Mouse (Mus musculus) stomach, embryonic 14.5 days (tissue): ENCODE results near the gene Gsc2. TPM values are rescaled to one million over a fixed set of nuclear protein-coding genes. Genes with fewer than 3 reads are reported as not detected.

ENCODE experiments used
- ATAC-seq: fragments of 200-750 bp; cut with Nextera tagmentation; 2 replicates; pipeline ENCODE4 v1.8.0; 2017; ENCODE audit warnings: low read depth, moderate TSS enrichment; ENCODE audit not compliant: insufficient number of reproducible peaks, insufficient read depth, low FRiP score
- H3K27ac ChIP-seq: fragments of 300-500 bp; sonication (generic); 2 replicates; pipeline ENCODE4 v1.5.1; 2014; ENCODE audit warnings: mild to moderate bottlenecking, low read length, moderate library complexity, mixed read lengths
- H3K27me3 ChIP-seq: fragments of 300-500 bp; sonication (generic); 2 replicates; pipeline ENCODE4 v1.6.1; 2014; ENCODE audit warnings: low read length, control low read depth, mixed read lengths; ENCODE audit not compliant: control insufficient read depth, insufficient read depth
- H3K36me3 ChIP-seq: fragments of 300-500 bp; sonication (generic); 2 replicates; pipeline ENCODE4 v1.6.1; 2014; ENCODE audit warnings: mild to moderate bottlenecking, control low read depth, low read length, moderate library complexity, mixed read lengths; ENCODE audit not compliant: control insufficient read depth, insufficient read depth
- H3K4me1 ChIP-seq: fragments of 300-500 bp; sonication (generic); 2 replicates; pipeline ENCODE4 v1.6.1; 2014; ENCODE audit warnings: low read length, control low read depth, mixed read lengths; ENCODE audit not compliant: control insufficient read depth, insufficient read depth
- H3K4me2 ChIP-seq: fragments of 300-500 bp; sonication (generic); replicated peaks from 2 replicates; pipeline ENCODE4 v1.6.1; 2014; ENCODE audit warnings: low read depth, low read length, control low read depth
- H3K4me3 ChIP-seq: fragments of 300-500 bp; sonication (generic); 2 replicates; pipeline ENCODE4 v1.5.1; 2014; ENCODE audit warnings: low read depth, low read length, control low read depth
- H3K9ac ChIP-seq: fragments of 300-500 bp; sonication (generic); replicated peaks from 2 replicates; pipeline ENCODE4 v1.6.1; 2014; ENCODE audit warnings: low read depth, mild to moderate bottlenecking, control low read depth, low read length, moderate library complexity, mixed read lengths
- H3K9me3 ChIP-seq: fragments of 300-500 bp; sonication (generic); 2 replicates; pipeline ENCODE4 v1.6.1; 2016; ENCODE audit warnings: low read depth, low read length, control low read depth; ENCODE audit not compliant: control insufficient read depth
- WGBS: fragments of 180-500 bp; shearing (Covaris S2); extraction: QIAGEN DNeasy Blood & Tissue Kit; methylation state at CpG from one replicate; pipeline ENCODE4 v1.1.7; 2014; 5-methylcytosine and 5-hydroxymethylcytosine counted together
- polyA plus RNA-seq: library from polyadenylated mRNA; unstranded; fragments of >200 nt; fragmentation: Nextera tagmentation; extraction: Ambion mirVana; gene quantifications from 2 replicates; pipeline ENCODE4 v1.2.1, GENCODE M21; 2014

The Gsc2 gene
- polyA plus RNA-seq, 1 experiment from 2014 or later = not detected

GRCm38 (mm10) chr16:17911052-17911595 is 3.7 kb downstream of the Gsc2 start, which contains the start of gene Ess2:
Gene Ess2 (minus strand): TSS chr16:17911348.
- peak within 1 kb of the TSS; percentile 71 for H3K4me2 ChIP-seq
- no peak within 1 kb of the TSS for H3K27ac ChIP-seq
- H3K9me3 ChIP-seq = no peaks in the 10 kb centered on the region
- H3K4me1 ChIP-seq = peaks cover 12% of the 10 kb centered on the region
- H3K4me3 ChIP-seq = peak within 1 kb of the TSS; percentile 68
- H3K36me3 ChIP-seq = peaks cover 30% of the 10 kb centered on the region
- under 1% methylated on average over 35 of the region's 35 CpGs for WGBS
- ATAC-seq = peak; percentile 95
- peak within 1 kb of the TSS; percentile 47 for H3K9ac ChIP-seq
- H3K27me3 ChIP-seq = peaks cover 33% of the 10 kb centered on the region

DNA sequence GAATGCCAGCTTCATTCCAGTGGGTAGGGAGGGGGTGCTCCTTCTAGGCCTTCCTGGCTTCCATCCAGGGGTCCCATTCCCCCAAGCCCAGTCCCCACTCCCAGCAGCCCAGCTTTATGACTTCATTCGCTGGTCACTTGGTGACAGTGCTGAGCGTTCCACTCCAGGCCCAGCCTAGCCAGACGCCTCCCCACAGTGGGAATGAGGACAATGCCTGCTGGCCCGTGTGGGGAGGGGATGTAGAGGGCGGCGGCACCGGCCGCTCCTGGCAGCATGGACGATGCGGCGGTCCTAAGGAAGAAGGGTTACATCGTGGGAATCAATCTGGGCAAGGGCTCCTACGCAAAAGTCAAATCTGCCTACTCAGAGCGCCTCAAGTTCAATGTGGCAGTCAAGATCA is 16.4 kb downstream of the Gsc2 start, which contains the start of the genes Dgcr2 and Tssk2:
Gene Dgcr2 (minus strand): TSS at position 101 of the 400 bp plus-strand sequence.
Gene Tssk2 (plus strand): TSS at position 176 of the 400 bp plus-strand sequence.
- Histone ChIP-seq H3K27ac (no peak within 1 kb of the TSS), H3K4me1 (no peaks in the 10 kb centered on the region), H3K9ac (no peak within 1 kb of the TSS), H3K4me2 (no peak within 1 kb of the TSS), H3K36me3 (peaks cover 41% of the 10 kb centered on the region), H3K4me3 (no peak within 1 kb of the TSS), H3K9me3 (no peaks in the 10 kb centered on the region), H3K27me3 (no peaks in the 10 kb centered on the region)
- no peak for ATAC-seq
- 87% methylated on average over 14 of the region's 14 CpGs for WGBS

- no peak overlapping the region for H3K27ac ChIP-seq
- ATAC-seq = no peak
- H3K4me2 ChIP-seq = no peak overlapping the region
- no peak overlapping the region for H3K9ac ChIP-seq
- no peak overlapping the region for H3K4me3 ChIP-seq
- peaks cover 18% of the 10 kb centered on the region for H3K36me3 ChIP-seq
- H3K27me3 ChIP-seq = no peaks in the 10 kb centered on the region
- no peaks in the 10 kb centered on the region for H3K9me3 ChIP-seq
- H3K4me1 ChIP-seq = no peaks in the 10 kb centered on the region; the same call in 1 of the 2 replicates
These were observed 18.8 kb downstream of the Gsc2 start for GRCm38 (mm10) chr16:17896091-17896490.

- Histone ChIP-seq H3K27me3 (no peaks in the 10 kb centered on the region), H3K27ac (no peak within 1 kb of the TSS), H3K9ac (no peak within 1 kb of the TSS), H3K9me3 (no peaks in the 10 kb centered on the region), H3K4me2 (no peak within 1 kb of the TSS), H3K36me3 (peaks cover 4% of the 10 kb centered on the region), H3K4me1 (peaks cover 12% of the 10 kb centered on the region), H3K4me3 (no peak within 1 kb of the TSS)
- 86% methylated on average over 2 of the region's 2 CpGs for WGBS
- ATAC-seq = no peak
These were observed 20.9 kb downstream of the Gsc2 start, which contains the start of gene Tssk1 for GRCm38 (mm10) chr16:17893923-17894322. Gene Tssk1 (plus strand): TSS chr16:17894223.

- Histone ChIP-seq H3K4me2 (peak overlapping the region; percentile 33; the same call in 1 of the 2 replicates), H3K27ac (peak overlapping the region; percentile 64; the same call in 1 of the 2 replicates), H3K4me3 (no peak overlapping the region), H3K36me3 (no peaks in the 10 kb centered on the region), H3K9me3 (no peaks in the 10 kb centered on the region), H3K9ac (no peak overlapping the region), H3K27me3 (no peaks in the 10 kb centered on the region), H3K4me1 (peaks cover 12% of the 10 kb centered on the region)
- ATAC-seq = no peak
- WGBS = 57% methylated on average over 3 of the region's 3 CpGs
These were observed 22.3 kb downstream of the Gsc2 start for GRCm38 (mm10) chr16:17892606-17893005.

GRCm38 (mm10) chr16:17891567-17891959 is 23.3 kb downstream of the Gsc2 start, which contains the start of gene Gm20518:
Gene Gm20518 (minus strand): TSS chr16:17891671.
- 1% methylated on average over 31 of the region's 38 CpGs for WGBS
- Histone ChIP-seq H3K9me3 (no peaks in the 10 kb centered on the region), H3K4me1 (peaks cover 12% of the 10 kb centered on the region), H3K36me3 (no peaks in the 10 kb centered on the region), H3K27ac (peak within 1 kb of the TSS; percentile 96), H3K4me2 (peak within 1 kb of the TSS; percentile 81), H3K27me3 (no peaks in the 10 kb centered on the region), H3K9ac (peak within 1 kb of the TSS; percentile 94), H3K4me3 (peak within 1 kb of the TSS; percentile 98)
- ATAC-seq = peak; percentile 99

GRCm38 (mm10) chr16:17890917-17891566 is 23.8 kb downstream of the Gsc2 start:
- WGBS = under 1% methylated on average over 42 of the region's 44 CpGs
- Histone ChIP-seq H3K9me3 (no peaks in the 10 kb centered on the region), H3K36me3 (no peaks in the 10 kb centered on the region), H3K9ac (peak overlapping the region; percentile 94), H3K4me1 (peaks cover 12% of the 10 kb centered on the region), H3K27ac (peak overlapping the region; percentile 96), H3K4me3 (peak overlapping the region; percentile 98), H3K27me3 (no peaks in the 10 kb centered on the region), H3K4me2 (peak overlapping the region; percentile 81)
- peak; percentile 59 for ATAC-seq

DNA sequence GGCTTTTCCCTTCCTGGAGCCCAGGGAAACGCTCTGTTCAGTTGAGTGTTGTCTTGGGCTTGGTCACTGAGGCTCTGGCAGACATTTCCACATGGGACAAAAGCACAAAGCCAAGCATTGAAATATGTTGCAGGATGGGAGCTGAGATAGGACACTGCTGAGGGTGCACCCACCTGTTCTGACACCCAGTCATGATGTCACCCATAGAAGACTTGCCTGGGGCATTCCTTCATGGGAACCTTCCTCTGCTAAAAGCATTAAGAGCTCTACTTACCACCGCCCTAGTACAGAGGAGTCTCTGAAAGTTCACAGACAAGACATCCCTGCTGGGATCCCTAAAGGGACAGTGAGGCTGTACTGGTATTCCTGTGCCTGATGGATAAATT is 24.5 kb downstream of the Gsc2 start:
- peaks cover 12% of the 10 kb centered on the region for H3K4me1 ChIP-seq
- no peaks in the 10 kb centered on the region for H3K36me3 ChIP-seq
- peak overlapping the region; percentile 81 for H3K4me2 ChIP-seq
- H3K9ac ChIP-seq = peak overlapping the region; percentile 94; the same call in 1 of the 2 replicates
- H3K9me3 ChIP-seq = no peaks in the 10 kb centered on the region
- 40% methylated on average over 2 of the region's 2 CpGs for WGBS
- no peaks in the 10 kb centered on the region for H3K27me3 ChIP-seq
- no peak overlapping the region for H3K27ac ChIP-seq
- H3K4me3 ChIP-seq = peak overlapping the region; percentile 98
- ATAC-seq = no peak
